Mouse (Mus musculus) E14TG2a.4 (cell line): ENCODE measurements around the gene Pde4d.

ENCODE experiments used
- CTCF ChIP-seq: conservative IDR thresholded peaks from 2 replicates; pipeline ENCODE4 v1.5.1; 2014; ENCODE audit warnings: low read length
- NANOG ChIP-seq: IDR thresholded peaks from 2 replicates; pipeline ENCODE4 v1.6.1; 2014; ENCODE audit warnings: borderline replicate concordance, low read length, mixed read lengths
- POU5F1 ChIP-seq: IDR thresholded peaks from 2 replicates; pipeline ENCODE4 v1.6.1; 2014; ENCODE audit warnings: low read length, borderline replicate concordance

DNA sequence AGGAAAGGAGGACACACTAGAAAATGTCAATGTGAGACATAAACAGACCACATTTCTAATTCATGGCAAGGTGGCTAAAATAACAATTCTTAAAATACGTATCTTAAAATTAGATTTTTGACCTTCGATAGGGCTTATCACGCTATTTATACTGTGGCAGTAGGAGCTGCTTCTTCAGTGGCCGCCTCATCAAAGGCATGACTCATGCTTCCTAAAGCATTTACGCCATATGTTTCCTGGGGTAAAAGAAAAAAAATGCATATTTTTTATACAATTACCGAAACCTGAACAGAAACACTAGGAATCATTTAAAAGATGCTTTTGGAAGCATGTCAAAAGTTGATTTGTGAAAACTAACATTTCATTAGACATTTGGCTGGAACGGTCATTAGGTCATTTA is 721.9 kb downstream of the Pde4d start:
- TF ChIP-seq CTCF (no peak), NANOG (no peak), POU5F1 (no peak)
